Mouse (Mus musculus): ENCODE results near the gene Ctbs. TPM values are rescaled to one million over a fixed set of nuclear protein-coding genes. Genes with fewer than 3 reads are reported as not detected.

Gene Ctbs
- total RNA-seq, 2 experiments from 2014 or later = 2.9 to 13.1 TPM

DNA sequence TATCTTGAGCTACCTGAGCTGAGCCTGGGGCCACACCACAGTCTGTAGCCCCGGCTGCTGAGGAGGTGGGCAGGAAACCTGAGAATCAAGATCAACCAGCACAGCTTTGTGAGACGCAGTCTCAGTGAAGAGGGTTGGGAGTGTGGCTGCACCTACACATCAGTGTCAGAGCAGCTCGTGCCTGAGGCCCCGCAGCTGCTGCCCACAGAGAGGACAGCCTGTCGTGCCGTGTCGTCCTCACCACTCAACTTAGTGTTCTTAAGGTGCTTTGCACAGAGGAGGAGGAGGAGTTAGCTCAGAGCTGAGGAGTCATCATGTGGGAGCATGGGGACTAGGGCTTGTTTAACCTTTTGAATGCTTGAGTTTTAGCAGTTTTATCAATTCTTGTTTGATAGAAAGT is 23.7 kb upstream of the Ctbs start:
- ATAC-seq (replicated peaks; ENCODE audit: low FRiP score, low TSS enrichment, poor library complexity, severe bottlenecking) = no peak

DNA sequence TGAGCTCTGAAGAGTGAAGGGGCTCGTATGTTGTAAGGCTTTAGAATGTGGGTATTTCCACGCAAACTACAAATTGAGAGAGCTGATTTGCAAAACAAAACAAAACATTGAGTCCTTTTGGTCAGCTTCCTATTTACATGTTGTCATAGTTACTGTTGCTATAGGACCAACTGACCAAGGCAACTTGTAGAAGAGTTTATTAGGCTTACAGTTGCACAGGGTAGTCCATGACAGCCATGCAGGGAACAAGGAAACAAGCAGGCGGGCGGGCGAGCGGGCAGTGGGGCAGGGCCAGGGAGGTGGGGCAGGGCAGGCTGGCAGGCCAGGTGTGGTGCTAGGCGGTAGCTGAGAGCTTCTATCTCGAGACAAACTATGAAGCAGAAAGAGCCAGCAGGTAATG is 23.1 kb upstream of the Ctbs start:
- no peak for ATAC-seq (replicated peaks; ENCODE audit: low FRiP score, low TSS enrichment, poor library complexity, severe bottlenecking)

DNA sequence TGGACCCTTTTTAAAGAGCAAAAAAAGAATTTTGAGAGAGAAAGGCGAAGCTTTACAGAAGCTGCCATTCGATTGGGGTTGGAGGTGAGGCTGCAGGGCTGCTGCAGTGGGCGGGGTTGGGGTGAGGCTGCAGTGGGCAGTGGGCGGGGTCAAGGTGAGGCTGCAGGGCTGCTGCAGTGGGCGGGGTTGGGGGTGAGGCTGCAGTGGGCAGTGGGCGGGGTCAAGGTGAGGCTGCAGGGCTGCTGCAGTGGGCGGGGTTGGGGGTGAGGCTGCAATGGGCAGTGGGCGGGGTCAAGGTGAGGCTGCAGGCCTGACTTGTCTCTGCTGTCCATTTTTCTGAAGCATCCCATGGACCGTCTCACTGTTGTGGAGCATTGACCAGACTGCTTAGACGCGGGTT is 16.5 kb upstream of the Ctbs start:
- ATAC-seq (replicated peaks; ENCODE audit: low FRiP score, low TSS enrichment, poor library complexity, severe bottlenecking) = 0 out of 2 replicates have a peak, but pooled peaks have one; percentile 28

DNA sequence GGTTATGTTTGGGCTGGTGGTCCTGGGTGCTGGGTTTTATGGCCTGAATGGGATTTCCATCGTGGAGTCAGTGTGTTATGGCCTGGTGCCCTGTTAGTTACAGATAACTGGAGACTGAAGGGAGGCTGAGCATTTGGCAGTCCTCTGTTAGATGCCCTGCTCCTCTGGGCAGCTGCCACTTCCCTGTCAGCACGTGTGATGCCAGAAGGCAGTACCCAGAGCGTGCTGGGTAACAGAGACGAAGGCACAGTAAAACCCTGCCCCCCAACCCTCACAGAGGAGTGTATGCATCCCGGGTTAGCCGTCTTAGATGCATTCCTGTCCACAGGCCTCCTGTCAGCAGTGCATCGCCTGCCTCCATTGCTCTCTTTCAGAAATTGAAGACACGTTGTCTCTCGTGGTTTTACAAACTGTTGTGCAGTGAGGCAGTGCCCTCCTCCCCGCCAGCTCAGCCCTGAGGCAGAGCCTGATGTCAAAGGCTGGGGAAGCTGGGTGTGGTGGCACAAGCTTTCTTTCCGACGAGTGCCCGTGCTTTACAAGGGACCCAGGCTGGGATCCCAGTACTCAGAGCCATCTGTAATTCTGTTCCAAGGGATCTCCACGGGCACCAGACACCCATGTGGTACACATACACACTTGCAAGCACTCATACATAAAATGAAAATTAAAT is 15.8 kb upstream of the Ctbs start:
- ATAC-seq (replicated peaks; ENCODE audit: low FRiP score, low TSS enrichment, poor library complexity, severe bottlenecking) = no peak

DNA sequence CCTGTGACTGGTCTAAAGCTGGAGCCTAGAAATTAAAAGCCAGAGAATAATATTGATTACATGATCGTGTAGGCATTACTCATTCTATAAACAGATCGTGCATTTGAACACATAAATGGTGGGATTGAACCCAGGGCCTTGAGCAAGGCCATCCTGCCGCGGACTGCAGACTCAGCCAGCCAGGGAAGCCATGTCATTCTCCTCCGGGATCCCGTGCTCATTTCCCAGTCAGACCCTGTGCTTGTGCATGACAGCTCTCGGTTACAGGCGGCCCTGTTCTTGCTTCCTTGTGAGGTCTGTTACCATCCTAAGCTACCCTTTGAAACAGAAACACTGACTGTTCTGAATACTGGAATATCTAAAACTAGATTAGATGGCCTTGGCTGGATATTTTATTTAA is 14.9 kb upstream of the Ctbs start:
- no peak for ATAC-seq (replicated peaks; ENCODE audit: low FRiP score, low TSS enrichment, poor library complexity, severe bottlenecking)

GRCm38 (mm10) chr3:146435533-146435932 is 14.1 kb upstream of the Ctbs start:
- ATAC-seq (replicated peaks; ENCODE audit: low FRiP score, low TSS enrichment, poor library complexity, severe bottlenecking) = no peak

GRCm38 (mm10) chr3:146436114-146436513 is 13.5 kb upstream of the Ctbs start:
- no peak for ATAC-seq (replicated peaks; ENCODE audit: low FRiP score, low TSS enrichment, poor library complexity, severe bottlenecking)

DNA sequence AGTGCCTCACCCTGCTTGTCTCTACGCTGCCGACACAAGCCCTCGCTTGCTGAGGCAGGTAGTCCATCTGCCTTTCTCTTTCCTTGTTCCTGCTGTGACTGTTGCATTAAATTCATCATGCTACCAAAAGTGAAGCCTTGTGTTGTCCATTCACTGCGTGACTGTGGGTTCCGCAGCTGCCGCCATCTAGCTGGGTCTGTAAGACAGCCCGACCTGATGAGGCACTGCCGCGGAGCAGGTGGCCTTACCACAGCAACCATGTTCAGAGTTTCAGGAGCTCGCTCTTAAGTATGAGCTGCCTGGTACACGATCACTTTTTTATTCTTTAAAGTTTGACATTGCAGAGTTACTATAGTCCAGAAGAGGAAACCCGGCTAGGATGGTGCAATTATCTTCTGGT is 9.6 kb upstream of the Ctbs start:
- no peak for ATAC-seq (replicated peaks; ENCODE audit: low FRiP score, low TSS enrichment, poor library complexity, severe bottlenecking)

DNA sequence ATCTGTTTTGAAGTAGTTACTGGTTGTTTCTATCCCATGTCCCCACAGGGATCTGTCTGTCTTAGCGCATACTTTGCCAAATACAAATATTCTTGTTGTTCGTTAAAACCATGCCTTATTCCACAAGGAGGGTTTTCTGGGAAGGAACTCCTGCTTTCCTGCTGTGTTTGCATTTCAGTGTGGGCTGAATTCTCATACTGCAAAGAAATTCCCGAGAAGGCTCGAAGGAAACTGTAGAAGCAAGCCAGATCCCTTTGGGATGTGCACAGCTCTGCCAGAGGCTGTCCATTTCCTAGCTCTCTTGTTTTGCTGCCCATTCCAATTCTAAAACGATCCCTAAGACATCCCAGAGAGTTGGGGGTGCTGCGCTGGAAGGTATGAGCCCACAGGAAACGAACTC is 9.2 kb upstream of the Ctbs start:
- ATAC-seq (replicated peaks; ENCODE audit: low FRiP score, low TSS enrichment, poor library complexity, severe bottlenecking) = no peak

DNA sequence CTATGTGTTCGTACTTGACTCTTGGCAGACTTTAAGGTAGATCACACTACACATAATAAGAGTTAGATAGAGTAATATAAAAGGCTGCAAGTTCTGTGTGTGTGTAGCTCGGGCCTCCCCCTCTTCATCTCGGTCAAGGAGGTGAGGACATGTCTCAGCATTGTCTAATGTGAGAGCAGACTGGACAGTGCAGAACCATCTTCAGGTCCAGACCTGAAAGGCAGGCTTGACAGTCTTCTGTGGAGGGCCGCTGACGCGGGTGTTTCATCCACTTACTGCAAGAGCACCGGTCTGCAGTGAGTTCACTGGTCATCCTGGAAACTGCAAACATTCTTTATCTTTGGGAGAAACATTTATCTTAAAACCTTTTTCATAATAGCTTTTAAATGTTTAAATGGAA is 7.1 kb upstream of the Ctbs start:
- no peak for ATAC-seq (replicated peaks; ENCODE audit: low FRiP score, low TSS enrichment, poor library complexity, severe bottlenecking)

- no peak for ATAC-seq (replicated peaks; ENCODE audit: low FRiP score, low TSS enrichment, poor library complexity, severe bottlenecking)
Measured at GRCm38 (mm10) chr3:146442936-146443335, 6.7 kb upstream of the Ctbs start.

DNA sequence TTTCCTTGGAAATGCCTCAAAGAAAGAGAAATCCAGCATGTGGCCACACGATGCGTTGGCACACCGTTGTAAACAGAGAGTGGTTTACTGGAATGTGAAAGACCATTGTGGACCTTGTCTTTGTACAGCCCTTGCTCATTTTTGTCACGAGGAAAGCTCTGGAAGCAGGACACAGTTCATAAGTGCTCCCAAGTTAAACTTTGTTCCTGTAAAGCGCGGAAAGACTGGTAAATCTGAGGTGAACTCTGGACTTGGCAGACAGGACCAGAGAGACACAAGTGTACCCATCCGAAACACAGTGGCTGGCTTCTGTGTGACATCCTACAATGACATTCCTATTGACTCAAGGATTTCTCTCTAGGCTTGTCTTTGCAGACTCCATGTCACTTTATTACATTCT is 6.2 kb upstream of the Ctbs start:
- no peak for ATAC-seq (replicated peaks; ENCODE audit: low FRiP score, low TSS enrichment, poor library complexity, severe bottlenecking)

GRCm38 (mm10) chr3:146444880-146445279 is 4.7 kb upstream of the Ctbs start:
- no peak for ATAC-seq (replicated peaks; ENCODE audit: low FRiP score, low TSS enrichment, poor library complexity, severe bottlenecking)

DNA sequence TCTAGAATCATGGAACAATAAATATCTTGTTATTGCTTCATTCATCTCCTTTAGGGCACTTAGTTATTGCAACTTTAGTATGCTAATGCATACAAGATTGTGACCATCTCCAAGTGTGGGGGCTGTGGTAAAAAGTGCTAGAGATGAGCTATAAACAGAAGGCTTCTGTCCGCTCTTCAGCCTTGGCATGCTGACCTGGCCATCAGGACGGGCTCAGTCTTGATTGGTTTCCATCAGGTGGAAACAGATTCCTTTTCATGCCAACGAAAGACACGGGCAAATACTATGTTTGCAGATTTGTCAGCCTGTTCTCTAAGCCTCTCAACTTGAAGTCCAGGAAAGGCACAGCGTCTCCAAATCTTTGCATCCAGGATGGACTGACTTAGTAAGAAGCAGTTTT is 2.4 kb upstream of the Ctbs start:
- ATAC-seq (replicated peaks; ENCODE audit: low FRiP score, low TSS enrichment, poor library complexity, severe bottlenecking) = no peak

GRCm38 (mm10) chr3:146447598-146447997 is 2.0 kb upstream of the Ctbs start:
- no peak for ATAC-seq (replicated peaks; ENCODE audit: low FRiP score, low TSS enrichment, poor library complexity, severe bottlenecking)

DNA sequence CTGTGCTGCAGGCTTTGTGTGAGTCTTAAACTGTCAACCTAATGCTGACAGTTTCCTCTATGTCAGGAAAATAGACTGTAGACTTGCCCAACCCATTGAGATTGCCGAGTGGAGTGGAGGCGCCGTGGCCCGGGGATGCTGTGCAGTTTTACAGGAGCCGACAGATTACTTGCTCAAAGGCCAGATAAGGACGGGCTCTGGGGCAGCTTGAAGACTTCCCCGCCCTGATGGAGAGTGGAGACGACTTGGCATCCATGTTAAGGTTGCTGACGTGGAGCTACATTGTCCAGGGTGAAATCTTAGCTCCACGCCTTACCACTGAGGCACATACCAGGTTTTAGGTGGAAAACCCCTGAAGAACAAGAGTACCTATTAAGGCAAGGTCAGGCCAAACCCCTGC is 1.2 kb upstream of the Ctbs start:
- ATAC-seq (replicated peaks; ENCODE audit: low FRiP score, low TSS enrichment, poor library complexity, severe bottlenecking) = peak; percentile 31; the same call in 1 of the 2 replicates

DNA sequence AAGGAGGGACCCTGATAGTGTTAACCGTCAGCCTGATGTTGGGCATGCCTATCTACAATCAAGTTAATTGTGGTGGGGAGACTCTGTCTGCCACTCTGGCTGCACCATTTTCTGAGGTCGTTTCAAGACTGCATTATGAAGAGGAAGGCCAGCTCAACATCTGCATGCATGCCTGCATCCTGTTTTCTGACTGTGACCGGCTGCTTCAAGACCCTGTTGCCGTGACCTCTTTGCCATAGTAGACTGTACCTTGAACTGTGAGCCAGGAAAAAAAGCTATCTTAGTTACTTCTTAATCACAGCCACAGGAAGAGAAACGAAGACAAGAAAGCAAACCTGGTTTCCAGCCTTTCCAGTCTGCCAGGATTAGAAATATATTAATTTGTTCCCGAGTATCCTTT is 626 bp upstream of the Ctbs start:
- no peak; the same call in 1 of the 2 replicates for ATAC-seq (replicated peaks; ENCODE audit: low FRiP score, low TSS enrichment, poor library complexity, severe bottlenecking)

DNA sequence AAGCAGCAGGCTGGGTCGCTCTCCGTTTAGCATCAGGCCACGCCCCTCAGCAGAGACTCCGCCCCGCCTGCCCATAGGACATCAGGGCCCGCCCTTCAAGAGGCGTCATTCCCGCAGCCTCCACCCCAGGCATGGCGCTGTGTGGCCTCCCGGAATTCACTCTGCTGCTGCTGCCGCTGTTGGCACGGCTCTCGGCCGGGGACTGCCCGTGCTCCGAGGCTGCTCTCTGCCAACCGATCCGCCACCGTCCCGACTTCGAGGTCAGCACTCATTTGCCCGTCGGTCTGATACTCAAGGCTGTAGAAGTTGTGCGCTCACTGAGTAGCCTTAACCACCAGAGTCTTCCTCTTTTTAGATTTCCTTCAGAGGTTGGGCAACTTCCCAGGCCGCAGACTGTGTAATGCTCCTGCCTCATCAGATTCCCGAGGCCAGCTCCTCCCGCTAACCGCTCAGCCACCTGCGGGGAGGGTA is 811 bp downstream of the Ctbs start:
- ATAC-seq (replicated peaks; ENCODE audit: low FRiP score, low TSS enrichment, poor library complexity, severe bottlenecking) = peak; percentile 99

DNA sequence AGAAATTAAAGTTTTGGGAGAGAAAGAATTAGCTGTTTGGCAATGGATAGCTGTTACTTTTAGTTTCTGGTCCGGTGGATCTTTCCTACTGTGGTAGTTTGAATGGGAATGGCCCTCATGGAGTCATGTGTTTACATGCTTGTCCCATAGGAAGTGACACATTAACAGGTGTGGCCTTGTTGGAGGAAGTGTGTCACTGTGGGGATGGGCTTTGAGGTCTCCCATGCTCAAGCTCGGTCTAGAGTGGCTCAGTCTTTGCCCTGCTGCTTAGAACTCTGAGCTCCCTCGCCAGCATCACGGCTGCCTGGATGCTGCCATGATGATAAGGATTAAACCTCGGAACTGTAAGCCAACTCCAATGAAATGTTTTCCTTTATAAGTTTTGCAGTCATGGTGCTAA is 1.8 kb downstream of the Ctbs start:
- ATAC-seq (replicated peaks; ENCODE audit: low FRiP score, low TSS enrichment, poor library complexity, severe bottlenecking) = no peak

DNA sequence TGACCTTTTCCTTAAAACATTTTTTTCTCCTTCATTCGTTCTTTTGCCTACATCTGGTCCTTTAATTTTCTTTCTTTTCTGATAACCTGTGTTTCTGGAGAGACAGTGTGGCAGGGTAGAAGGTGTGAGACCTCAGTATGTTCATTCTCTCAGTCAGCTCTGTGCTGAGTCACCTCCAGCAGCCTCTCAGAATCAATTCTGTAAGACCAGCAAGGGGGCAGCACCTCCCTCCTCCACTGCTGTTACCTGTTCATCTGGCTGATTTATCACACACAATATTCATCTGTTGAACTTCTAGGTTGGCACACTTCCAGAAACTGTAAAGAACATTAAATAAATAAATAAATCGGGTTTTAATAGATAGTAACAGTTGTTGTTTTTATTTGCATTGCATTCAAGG is 13.3 kb downstream of the Ctbs start:
- ATAC-seq (replicated peaks; ENCODE audit: low FRiP score, low TSS enrichment, poor library complexity, severe bottlenecking) = 0 out of 2 replicates have a peak, but pooled peaks have one; percentile 57

DNA sequence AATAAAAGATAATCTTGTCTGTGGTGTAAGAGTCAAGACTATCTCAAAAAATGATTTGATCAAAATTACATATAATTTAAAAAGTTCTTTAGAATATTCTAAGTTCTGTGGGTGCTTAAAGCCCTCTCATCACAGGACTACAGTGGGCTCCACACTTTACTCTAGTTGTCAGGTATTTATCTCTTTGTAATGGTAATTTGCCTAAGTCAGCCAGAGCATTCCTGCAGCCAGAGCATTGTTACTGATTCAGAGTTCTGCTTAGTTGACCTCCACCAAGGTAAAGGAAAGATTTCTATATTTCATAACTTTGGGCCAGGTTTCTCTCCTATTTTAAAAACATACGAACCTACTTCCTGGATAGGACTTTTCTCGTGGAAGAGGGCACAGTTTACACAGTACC is 19.6 kb downstream of the Ctbs start:
- no peak for ATAC-seq (replicated peaks; ENCODE audit: low FRiP score, low TSS enrichment, poor library complexity, severe bottlenecking)

DNA sequence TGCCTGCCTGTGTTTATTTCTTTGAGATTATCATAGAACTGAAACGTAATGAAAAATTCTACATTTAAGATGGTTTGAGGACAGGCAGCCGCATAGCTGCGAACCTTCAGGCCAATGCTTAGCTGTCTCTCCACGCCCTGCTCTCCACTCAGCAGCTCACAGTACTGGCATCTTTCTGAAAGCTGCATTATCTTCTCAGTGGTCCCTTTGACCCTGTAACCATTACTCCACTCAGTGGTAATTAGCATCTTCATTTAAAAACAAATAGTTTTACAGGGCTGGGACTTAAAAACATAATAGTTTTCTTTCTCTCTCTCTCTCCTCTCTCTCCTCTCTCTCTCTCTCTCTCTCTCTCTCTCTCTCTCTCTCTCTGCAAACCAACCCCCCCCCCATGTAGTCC is 23.1 kb downstream of the Ctbs start:
- no peak for ATAC-seq (replicated peaks; ENCODE audit: low FRiP score, low TSS enrichment, poor library complexity, severe bottlenecking)
